Mouse (Mus musculus) hindbrain, embryonic 15.5 days (tissue): Measurements from ENCODE around the gene Gm4491. TPM values are rescaled to one million over a fixed set of nuclear protein-coding genes. Genes with fewer than 3 reads are reported as not detected.

Source experiments
- ATAC-seq: fragments of 200-750 bp; cut with Nextera tagmentation; 2 replicates; pipeline ENCODE4 v1.8.0; 2017; ENCODE audit warnings: low read depth, moderate number of reproducible peaks, moderate TSS enrichment; ENCODE audit not compliant: low FRiP score
- H3K27ac ChIP-seq: fragments of 300-500 bp; sonication (generic); replicated peaks from 2 replicates; pipeline ENCODE4 v1.5.1; 2015; ENCODE audit warnings: mild to moderate bottlenecking, inconsistent platforms
- H3K27me3 ChIP-seq: fragments of 300-500 bp; sonication (generic); 2 replicates; pipeline ENCODE4 v1.6.1; 2015; ENCODE audit warnings: control low read depth, inconsistent platforms
- H3K36me3 ChIP-seq: fragments of 300-500 bp; sonication (generic); 2 replicates; pipeline ENCODE4 v1.6.1; 2015; ENCODE audit warnings: control low read depth, inconsistent platforms
- H3K4me1 ChIP-seq: fragments of 300-500 bp; sonication (generic); replicated peaks from 2 replicates; pipeline ENCODE4 v1.6.1; 2015; ENCODE audit warnings: control low read depth, inconsistent platforms
- H3K4me2 ChIP-seq: fragments of 300-500 bp; sonication (generic); 2 replicates; pipeline ENCODE4 v1.6.1; 2015; ENCODE audit warnings: moderate library complexity, mild to moderate bottlenecking, inconsistent platforms
- H3K4me3 ChIP-seq: fragments of 300-500 bp; sonication (generic); 2 replicates; pipeline ENCODE4 v1.5.1; 2015; ENCODE audit warnings: mild to moderate bottlenecking, inconsistent platforms
- H3K9ac ChIP-seq: fragments of 300-500 bp; sonication (generic); 2 replicates; pipeline ENCODE4 v1.6.1; 2015; ENCODE audit warnings: inconsistent platforms
- H3K9me3 ChIP-seq: fragments of 300-500 bp; sonication (generic); 2 replicates; pipeline ENCODE4 v1.6.1; 2016; ENCODE audit warnings: control low read depth, inconsistent platforms
- WGBS: fragments of 180-500 bp; shearing (Covaris S2); methylation state at CpG from one replicate; pipeline ENCODE4 v1.1.7; 2015; 5-methylcytosine and 5-hydroxymethylcytosine counted together
- polyA plus RNA-seq: library from polyadenylated mRNA; unstranded; fragments of >200 nt; fragmentation: Nextera tagmentation; extraction: Ambion mirVana; gene quantifications from 2 replicates; pipeline ENCODE4 v1.2.1, GENCODE M21; 2015

The Gm4491 gene
- polyA plus RNA-seq, 1 experiment from 2014 or later, result 0.26 TPM

DNA sequence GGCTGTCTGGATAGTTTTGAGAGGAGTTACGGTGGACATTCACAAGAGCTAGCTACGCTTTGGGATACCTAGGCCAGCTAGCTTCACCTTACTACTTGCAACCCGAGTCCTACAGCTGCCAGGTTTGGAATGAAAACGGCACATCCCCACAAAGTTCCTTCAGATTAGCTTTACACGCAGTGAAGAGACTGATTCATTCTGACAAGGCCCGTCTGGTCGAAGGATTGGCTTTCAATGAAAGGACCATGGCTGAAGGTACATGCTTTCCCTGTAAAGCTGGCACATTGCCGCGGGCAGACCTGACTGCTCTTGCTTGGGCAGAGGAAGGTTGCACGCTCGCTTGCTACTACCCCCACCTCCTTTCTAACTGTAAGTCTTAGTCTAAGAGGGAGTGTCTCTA, 10.0 kb downstream of the Gm4491 start:
- Histone ChIP-seq H3K9me3 (no peaks in the 10 kb centered on the region), H3K27ac (no peak overlapping the region), H3K4me1 (peaks cover 17% of the 10 kb centered on the region), H3K4me3 (no peak overlapping the region), H3K4me2 (peak overlapping the region; percentile 100; the same call in 1 of the 2 replicates), H3K36me3 (no peaks in the 10 kb centered on the region), H3K9ac (no peak overlapping the region), H3K27me3 (peaks cover 68% of the 10 kb centered on the region)
- ATAC-seq, result no peak
- 46% methylated on average over 11 of the region's 11 CpGs for WGBS

DNA sequence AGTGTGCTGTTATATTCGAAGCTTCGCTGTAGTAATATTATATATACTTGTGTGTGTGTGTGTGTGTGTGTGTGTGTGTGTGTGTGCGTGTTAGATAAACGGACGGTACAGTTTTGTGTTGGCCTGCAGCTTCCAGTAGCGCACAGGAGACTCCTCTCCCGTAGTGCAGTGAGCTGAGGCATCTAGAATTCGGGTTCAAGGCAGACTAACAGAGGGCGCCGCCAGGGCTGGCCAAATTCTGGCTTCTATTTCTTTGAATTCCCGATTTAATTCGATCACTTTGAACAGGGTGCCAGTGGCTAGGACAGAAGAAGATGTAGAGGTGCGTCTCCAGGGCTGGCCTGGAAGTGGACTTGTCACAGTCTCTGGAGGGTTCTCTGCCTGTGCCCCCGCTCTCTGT, 10.6 kb downstream of the Gm4491 start:
- Histone ChIP-seq H3K9ac (no peak overlapping the region), H3K36me3 (no peaks in the 10 kb centered on the region), H3K4me1 (peaks cover 17% of the 10 kb centered on the region), H3K4me3 (peak overlapping the region; percentile 61; the same call in 1 of the 2 replicates), H3K27ac (no peak overlapping the region), H3K9me3 (no peaks in the 10 kb centered on the region), H3K27me3 (peaks cover 68% of the 10 kb centered on the region), H3K4me2 (peak overlapping the region; percentile 100)
- 8% methylated on average over 14 of the region's 14 CpGs for WGBS
- no peak for ATAC-seq

DNA sequence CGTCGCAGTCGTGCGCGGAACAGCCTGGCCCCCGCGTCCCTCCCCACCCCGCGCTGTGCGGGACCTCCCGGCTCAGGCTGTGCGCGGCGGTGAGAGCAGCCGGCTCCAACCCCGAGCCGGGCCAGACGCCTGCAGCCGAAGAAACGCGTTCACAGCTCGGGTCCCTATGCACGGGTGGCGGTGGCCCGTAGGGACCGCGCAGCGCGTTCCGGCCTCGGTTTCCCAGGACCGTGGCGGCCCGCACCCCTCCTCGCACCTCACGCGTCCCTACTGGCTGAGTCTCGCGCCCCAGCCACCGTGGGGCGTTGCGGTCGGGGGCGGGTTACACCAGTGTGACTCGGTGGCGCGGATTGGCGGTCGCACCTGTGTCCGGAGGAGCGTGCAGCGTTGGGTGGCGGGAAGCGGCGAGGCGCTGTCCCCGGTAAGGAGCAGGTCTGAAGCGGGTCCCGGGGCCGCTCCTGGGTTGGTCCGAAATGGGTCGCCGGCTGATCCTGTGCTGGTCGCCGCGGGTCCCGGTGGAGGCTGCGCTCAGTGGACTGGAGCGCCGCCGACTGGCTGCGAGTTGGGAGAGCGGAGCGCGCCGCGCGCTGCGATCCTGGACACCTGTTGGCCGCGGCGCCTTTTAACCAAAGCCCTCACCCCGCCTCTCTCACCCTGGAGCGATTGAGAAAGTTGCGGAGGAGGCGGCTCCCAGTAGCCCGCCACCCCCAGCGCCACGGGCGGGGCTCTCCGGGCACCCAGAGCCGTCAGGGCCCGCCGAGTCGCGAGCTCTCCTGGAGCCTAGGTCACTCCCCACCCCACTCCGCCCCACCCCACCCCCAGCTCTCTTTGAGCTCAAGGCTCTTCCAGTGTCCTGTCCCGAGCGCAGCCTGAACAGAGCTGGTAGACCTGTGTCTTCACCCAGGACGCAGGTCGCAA, 11.3 kb downstream of the Gm4491 start, which contains the start of gene Gjb2:
Gjb2 (minus strand) TSS at position 597 of the 918 bp plus-strand sequence.
- peaks cover 68% of the 10 kb centered on the region for H3K27me3 ChIP-seq
- H3K4me1 ChIP-seq, result peaks cover 17% of the 10 kb centered on the region
- H3K9me3 ChIP-seq, result no peaks in the 10 kb centered on the region
- H3K9ac ChIP-seq, result peak within 1 kb of the TSS; percentile 50
- H3K4me3 ChIP-seq, result peak within 1 kb of the TSS; percentile 61
- H3K4me2 ChIP-seq, result peak within 1 kb of the TSS; percentile 100
- H3K27ac ChIP-seq, result no peak within 1 kb of the TSS
- WGBS, result under 1% methylated on average over 96 of the region's 101 CpGs
- ATAC-seq, result peak; percentile 79
- no peaks in the 10 kb centered on the region for H3K36me3 ChIP-seq

DNA sequence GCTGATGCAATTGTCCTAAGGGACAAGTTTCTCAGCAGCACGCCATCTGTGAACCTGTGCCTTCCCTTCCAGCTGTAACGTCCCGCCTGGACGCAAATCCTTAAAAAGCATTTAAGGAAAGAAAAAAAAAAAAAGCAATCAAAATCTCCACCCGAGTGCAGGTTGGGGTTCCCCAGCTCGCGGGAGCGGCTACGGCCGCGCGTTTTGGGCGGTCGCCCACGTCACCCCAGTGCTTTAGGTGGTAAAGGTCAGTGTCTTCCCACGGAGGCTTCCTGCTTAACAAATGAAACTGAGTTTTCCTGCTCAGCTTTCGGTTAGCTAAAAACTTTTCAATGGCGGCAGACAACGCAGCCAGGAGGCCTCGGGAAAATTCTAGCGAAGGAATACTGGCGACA, 12.0 kb downstream of the Gm4491 start:
- Histone ChIP-seq H3K4me3 (peak overlapping the region; percentile 61), H3K9me3 (no peaks in the 10 kb centered on the region), H3K36me3 (no peaks in the 10 kb centered on the region), H3K27me3 (peaks cover 68% of the 10 kb centered on the region), H3K27ac (no peak overlapping the region), H3K4me1 (peaks cover 17% of the 10 kb centered on the region), H3K9ac (peak overlapping the region; percentile 50), H3K4me2 (peak overlapping the region; percentile 100)
- WGBS, result 3% methylated on average over 22 of the region's 22 CpGs
- ATAC-seq, result no peak

DNA sequence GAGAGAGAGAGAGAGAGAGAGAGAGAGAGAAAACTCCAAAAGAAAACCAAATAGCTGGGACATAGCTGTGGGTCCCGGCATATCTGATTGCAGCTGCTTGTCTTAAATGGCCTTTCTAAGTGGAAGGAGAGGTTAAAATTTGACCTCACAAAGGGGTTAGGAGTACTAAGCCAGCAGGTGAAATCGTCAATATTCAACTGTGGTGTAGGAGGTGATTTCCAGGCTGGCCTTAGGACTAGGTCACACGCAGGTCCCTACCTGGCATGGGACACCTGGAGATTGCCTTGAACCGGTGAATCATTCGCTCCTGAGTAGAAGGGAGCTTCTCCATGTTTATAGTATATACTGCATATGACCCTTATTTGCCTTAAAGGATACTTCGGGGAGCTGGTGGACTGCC, 12.6 kb downstream of the Gm4491 start:
- peak overlapping the region; percentile 100; the same call in 1 of the 2 replicates for H3K4me2 ChIP-seq
- no peaks in the 10 kb centered on the region for H3K9me3 ChIP-seq
- no peak for ATAC-seq
- H3K4me3 ChIP-seq, result peak overlapping the region; percentile 61; the same call in 1 of the 2 replicates
- H3K4me1 ChIP-seq, result peaks cover 17% of the 10 kb centered on the region
- H3K36me3 ChIP-seq, result no peaks in the 10 kb centered on the region
- 56% methylated on average over 6 of the region's 6 CpGs for WGBS
- H3K27me3 ChIP-seq, result peaks cover 66% of the 10 kb centered on the region
- H3K9ac ChIP-seq, result no peak overlapping the region
- H3K27ac ChIP-seq, result no peak overlapping the region

DNA sequence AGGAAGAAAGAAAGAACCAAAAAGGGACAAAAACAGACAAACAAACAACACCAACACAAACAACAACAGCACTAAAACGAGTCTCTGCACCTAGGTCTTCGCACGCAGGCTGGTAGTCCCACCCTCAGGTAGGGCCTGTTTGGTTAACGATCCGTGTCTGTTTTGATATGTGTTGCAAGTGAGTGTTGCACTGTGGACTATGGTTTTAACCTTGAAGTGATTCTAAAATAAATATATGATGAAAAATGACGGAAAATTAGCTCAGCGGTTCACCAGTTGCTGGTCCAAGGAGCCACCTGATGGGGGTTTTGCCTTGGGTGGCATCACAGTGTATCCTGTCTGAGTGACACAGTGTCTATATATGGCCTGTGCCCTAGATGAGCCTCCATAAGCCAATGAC, 14.1 kb downstream of the Gm4491 start:
- Histone ChIP-seq H3K4me2 (no peak overlapping the region), H3K36me3 (no peaks in the 10 kb centered on the region), H3K27me3 (peaks cover 51% of the 10 kb centered on the region), H3K4me1 (peaks cover 17% of the 10 kb centered on the region), H3K9ac (no peak overlapping the region), H3K9me3 (no peaks in the 10 kb centered on the region), H3K4me3 (no peak overlapping the region), H3K27ac (no peak overlapping the region)
- no peak for ATAC-seq
- 88% methylated on average over 7 of the region's 7 CpGs for WGBS

DNA sequence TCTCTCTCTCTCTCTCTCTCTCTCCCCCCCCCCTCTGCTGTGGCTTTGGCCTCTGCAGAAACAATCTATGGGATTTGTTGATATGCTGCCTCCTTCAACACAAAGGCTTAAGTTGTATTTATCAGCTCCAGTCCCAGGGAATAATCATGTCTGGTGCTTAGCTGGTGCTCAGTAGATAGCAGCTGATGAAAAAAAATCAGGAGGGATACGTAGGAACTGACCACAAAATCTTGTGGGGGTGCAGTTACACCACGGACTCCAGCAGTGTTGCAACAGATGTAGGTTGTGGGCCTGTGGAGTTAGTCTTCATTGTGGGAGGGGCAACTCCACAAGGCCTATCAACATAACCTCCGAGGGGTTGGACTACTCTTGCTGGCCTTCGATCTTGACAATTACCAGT, 19.8 kb downstream of the Gm4491 start:
- Histone ChIP-seq H3K9ac (no peak overlapping the region), H3K27ac (no peak overlapping the region), H3K9me3 (no peaks in the 10 kb centered on the region), H3K27me3 (no peaks in the 10 kb centered on the region), H3K4me1 (no peaks in the 10 kb centered on the region), H3K36me3 (no peaks in the 10 kb centered on the region), H3K4me3 (no peak overlapping the region), H3K4me2 (no peak overlapping the region)
- no peak for ATAC-seq
- WGBS, result 83% methylated on average over 4 of the region's 4 CpGs

DNA sequence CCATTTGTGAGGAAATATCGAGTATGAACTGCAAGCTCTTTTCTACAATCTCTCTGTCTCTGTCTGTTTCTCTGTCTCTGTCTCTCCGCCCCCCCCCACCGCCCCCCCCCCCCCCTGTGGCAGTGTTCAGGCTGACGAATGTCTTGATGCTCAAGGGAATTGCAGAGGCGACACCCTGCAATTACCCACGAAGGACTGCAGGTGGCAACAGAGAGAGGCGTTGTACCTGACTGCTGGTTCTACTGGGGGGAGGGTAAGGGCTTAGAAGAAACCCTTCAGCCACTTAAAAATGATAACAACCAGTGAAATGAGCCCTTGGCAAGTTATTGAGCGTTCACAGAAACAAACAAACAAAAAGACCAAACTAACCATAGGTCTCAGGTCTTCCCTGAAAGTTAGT, 22.7 kb downstream of the Gm4491 start:
- WGBS, result 9% methylated on average over 8 of the region's 8 CpGs
- Histone ChIP-seq H3K4me3 (no peak overlapping the region), H3K36me3 (no peaks in the 10 kb centered on the region), H3K27ac (no peak overlapping the region), H3K9me3 (no peaks in the 10 kb centered on the region), H3K4me2 (no peak overlapping the region), H3K4me1 (no peaks in the 10 kb centered on the region), H3K27me3 (no peaks in the 10 kb centered on the region), H3K9ac (no peak overlapping the region)
- no peak for ATAC-seq

DNA sequence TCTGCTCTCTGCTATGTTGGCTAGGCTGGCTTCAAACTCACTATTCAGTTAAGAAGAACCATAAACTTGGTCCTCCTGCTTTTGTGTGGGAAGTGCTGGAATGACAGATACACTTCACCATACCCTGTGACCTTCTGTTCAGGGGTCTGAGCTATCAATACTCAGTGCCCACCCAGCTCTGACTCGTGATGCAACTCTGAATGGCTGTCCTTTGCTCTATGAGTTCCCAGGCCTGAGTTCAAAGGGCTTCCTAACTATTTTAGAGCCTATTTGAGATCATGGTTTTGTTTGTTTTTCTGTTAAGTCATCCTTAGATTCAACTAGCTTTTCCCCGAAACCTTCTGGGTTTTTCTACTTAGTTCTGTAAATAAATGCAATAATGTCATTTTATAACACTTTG, 25.7 kb downstream of the Gm4491 start:
- no peak for ATAC-seq

DNA sequence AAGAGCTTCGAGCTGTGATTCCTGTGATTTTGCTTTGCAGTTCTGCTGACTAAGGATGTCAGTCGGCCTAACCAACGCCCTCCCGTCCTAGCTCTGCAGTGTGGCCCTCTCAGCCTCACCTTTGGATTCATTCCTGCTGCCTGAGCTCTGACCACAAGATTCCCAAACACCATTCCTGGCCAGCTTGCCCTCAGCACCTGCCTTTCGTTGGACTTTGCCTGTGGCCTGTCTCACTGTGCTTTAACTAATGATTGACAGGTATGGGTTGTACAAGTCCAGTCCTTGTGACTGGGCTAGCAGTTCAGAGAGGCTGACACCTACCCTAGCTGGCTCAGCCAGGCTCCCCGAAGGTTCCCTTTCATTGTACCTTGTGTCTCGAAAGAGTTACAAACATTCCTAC, 26.6 kb downstream of the Gm4491 start:
- H3K27ac ChIP-seq, result no peak overlapping the region
- H3K27me3 ChIP-seq, result no peaks in the 10 kb centered on the region
- H3K9me3 ChIP-seq, result no peaks in the 10 kb centered on the region
- ATAC-seq, result no peak
- no peak overlapping the region for H3K9ac ChIP-seq
- H3K4me3 ChIP-seq, result no peak overlapping the region
- H3K36me3 ChIP-seq, result no peaks in the 10 kb centered on the region
- no peak overlapping the region for H3K4me2 ChIP-seq
- no peaks in the 10 kb centered on the region for H3K4me1 ChIP-seq
- WGBS, result 89% methylated on average over 7 of the region's 7 CpGs

More for the DNA sequence above, 25.7 kb downstream of the Gm4491 start:
- no peak overlapping the region for H3K27ac ChIP-seq
- H3K4me3 ChIP-seq, result no peak overlapping the region
- no peaks in the 10 kb centered on the region for H3K4me1 ChIP-seq
- H3K36me3 ChIP-seq, result no peaks in the 10 kb centered on the region
- no peak overlapping the region for H3K4me2 ChIP-seq
- H3K9me3 ChIP-seq, result no peaks in the 10 kb centered on the region
- WGBS, result 73% methylated on average over 2 of the region's 2 CpGs
- H3K27me3 ChIP-seq, result no peaks in the 10 kb centered on the region
- no peak overlapping the region for H3K9ac ChIP-seq

DNA sequence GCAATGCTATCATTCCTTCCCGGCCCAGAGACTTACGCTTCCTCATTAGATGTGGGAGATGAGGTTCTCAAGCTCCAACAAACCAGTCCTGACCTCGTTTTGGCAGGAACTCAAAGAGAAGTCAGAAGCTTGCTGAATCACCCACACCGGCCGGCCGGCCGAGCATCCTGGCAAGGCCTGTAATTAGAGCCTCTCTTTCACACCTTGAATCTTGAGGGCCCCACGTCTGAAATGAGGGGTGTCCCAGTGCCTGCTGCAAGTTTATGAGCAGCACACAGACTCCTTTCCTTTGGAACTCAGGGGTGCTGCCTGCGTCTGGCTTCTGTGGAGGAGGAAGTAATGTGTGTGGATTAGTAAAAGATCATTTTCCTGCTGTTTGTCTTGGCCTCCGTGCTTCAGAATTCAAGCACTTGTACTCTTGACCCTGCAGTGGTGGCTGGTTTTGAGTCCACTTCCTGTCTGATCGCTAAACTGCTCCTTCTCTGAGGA, 31.5 kb downstream of the Gm4491 start:
- Histone ChIP-seq H3K4me1 (no peaks in the 10 kb centered on the region), H3K9me3 (no peaks in the 10 kb centered on the region), H3K9ac (no peak overlapping the region), H3K36me3 (no peaks in the 10 kb centered on the region), H3K27me3 (no peaks in the 10 kb centered on the region), H3K4me3 (no peak overlapping the region), H3K27ac (no peak overlapping the region), H3K4me2 (no peak overlapping the region)
- no peak for ATAC-seq
- WGBS, result 78% methylated on average over 11 of the region's 11 CpGs

DNA sequence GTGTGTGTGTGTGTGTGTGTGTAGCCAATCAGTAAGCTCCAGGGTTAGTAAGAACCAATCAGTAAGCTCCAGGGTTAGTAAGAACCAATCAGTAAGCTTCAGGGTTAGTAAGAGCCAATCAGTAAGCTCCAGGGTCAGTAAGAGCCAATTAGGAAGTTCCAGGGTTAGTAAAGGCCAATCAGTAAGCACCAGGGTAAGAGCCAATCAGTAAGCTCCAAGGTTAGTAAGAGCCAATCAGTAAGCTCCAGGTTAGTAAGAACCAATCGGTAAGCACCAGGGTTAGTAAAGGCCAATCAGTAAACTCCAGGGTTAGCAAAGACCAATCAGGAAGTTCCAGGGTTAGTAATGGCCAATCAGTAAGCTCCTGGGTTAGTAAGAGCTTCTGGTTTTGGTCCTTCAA, 32.8 kb downstream of the Gm4491 start:
- H3K4me2 ChIP-seq, result no peak overlapping the region
- H3K27me3 ChIP-seq, result no peaks in the 10 kb centered on the region
- WGBS, result 93% methylated on average over 1 of the region's 1 CpGs
- no peaks in the 10 kb centered on the region for H3K4me1 ChIP-seq
- no peak overlapping the region for H3K27ac ChIP-seq
- H3K36me3 ChIP-seq, result no peaks in the 10 kb centered on the region
- no peak overlapping the region for H3K9ac ChIP-seq
- H3K9me3 ChIP-seq, result no peaks in the 10 kb centered on the region
- no peak overlapping the region for H3K4me3 ChIP-seq
- no peak for ATAC-seq
